Mouse (Mus musculus) erythroblast, adult 5-6 weeks (primary cell): ENCODE data around the gene Kcnh1. TPM values are rescaled to one million over a fixed set of nuclear protein-coding genes. Genes with fewer than 3 reads are reported as not detected.

ENCODE experiments used
- ATAC-seq: replicated peaks from 2 replicates; pipeline ENCODE4 v1.8.0; 2016; ENCODE audit warnings: moderate number of reproducible peaks, mild to moderate bottlenecking, moderate TSS enrichment, inconsistent platforms; ENCODE audit not compliant: poor library complexity, low FRiP score, severe bottlenecking
- total RNA-seq, 2 experiments: library from RNA; stranded (forward) in 1 of 2; stranded (reverse) in 1 of 2; fragments of 150-400 nt in 1 of 2; fragments of 200-764, 138-1000 nt in 1 of 2; gene quantifications; 2 replicates each; pipeline versions ENCODE4 v1.2.3 to v1.2.4; 2015 to 2017; ENCODE audit warnings: low replicate concordance in 2 of 2

Kcnh1 gene
- total RNA-seq, 2 experiments from 2014 or later: not detected

GRCm38 (mm10) chr1:192502016-192502415 lies 311.4 kb downstream of the Kcnh1 start:
- peak; percentile 85 for ATAC-seq

DNA sequence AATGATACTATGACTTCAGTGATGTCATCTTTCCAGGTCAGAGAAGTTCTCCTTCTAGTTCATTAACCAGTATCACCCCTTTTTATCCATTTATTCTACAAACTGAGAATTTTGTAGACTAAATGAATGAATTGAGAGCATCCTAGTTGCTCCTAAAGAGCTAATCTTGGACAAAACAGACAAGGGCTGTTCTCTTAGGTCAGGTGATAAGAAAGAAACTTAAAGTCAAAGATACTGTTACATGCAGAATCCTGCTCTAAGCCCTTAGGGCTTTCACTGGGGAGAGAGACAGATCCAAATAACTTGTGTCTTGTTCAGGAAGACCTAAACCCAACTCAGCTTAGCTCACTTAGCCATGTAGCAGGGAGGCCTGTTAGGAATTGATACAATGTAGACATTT lies 312.3 kb downstream of the Kcnh1 start:
- peak; percentile 53; the same call in 1 of the 2 replicates for ATAC-seq

- no peak for ATAC-seq
Observed at GRCm38 (mm10) chr1:192503651-192504050, 313.1 kb downstream of the Kcnh1 start.

DNA sequence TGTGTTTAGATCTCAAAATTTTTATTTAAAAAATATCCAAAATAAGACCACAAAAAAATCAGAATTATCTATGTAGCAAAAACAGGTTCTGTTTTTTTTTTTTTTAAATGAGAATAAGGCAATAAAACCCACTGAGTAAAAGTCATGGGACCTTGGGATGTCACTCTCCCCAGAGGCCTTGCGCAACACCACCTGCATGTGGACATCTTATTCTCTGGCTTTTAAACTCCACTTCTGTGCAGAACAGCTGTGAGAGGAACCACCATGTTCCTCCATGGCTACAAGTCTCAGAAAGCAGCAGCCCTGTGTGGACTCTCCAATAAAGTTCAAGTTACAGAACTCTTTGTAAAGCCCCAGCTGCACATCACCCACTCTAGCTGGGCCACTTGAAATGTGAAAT lies 322.2 kb downstream of the Kcnh1 start:
- no peak for ATAC-seq

DNA sequence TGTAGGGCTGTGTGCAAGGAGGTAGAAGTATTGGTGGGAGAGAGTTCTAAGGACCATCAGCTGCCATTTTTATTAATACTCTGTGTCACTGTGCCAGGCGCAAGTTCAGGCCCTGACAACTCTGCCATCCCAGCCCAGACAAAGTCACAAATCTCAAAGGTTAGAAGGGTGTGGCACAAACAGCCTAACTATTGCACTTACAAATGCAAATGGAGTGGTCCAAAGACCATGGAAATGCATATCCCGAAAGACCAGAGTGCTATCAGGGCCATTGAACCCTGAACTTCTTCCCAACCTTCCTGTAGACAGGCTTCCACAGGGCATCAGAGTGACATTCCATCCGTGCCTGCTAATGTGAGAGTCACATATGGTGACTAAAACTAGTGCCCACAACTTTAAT lies 324.8 kb downstream of the Kcnh1 start:
- no peak for ATAC-seq

GRCm38 (mm10) chr1:192519713-192520112 lies 329.1 kb downstream of the Kcnh1 start:
- ATAC-seq: no peak

DNA sequence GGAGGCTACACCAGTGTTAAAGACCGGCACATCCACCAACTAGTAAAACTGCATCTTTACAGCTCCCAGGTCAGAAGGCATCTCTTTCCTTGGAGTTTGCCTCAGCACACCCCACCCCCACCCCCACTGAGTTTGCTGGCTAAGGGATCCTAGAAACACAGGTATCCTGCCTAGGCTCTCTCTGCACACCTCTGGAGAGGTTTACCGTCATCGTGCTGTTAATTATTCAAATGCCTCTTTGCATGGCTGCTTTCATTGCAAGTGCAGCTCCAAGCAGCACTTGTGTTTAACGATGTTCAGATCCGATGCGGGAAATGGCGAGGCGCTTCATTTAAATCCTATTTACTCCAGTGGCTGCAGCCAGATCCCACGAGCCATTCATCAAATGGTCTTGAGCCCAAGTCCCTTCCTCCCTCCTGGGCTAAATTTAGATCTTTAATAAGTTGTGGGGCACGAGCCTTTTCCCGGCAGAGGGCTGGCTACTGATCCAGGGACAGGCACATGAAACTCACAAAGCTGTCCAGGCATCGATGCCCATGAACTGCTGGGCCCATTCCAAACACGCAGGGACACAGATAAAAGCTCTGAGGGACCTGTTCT lies 330.4 kb downstream of the Kcnh1 start:
- ATAC-seq: no peak

- ATAC-seq: no peak
Observed at GRCm38 (mm10) chr1:192522376-192523178, 332.0 kb downstream of the Kcnh1 start.

GRCm38 (mm10) chr1:192525711-192526350 lies 335.3 kb downstream of the Kcnh1 start:
- ATAC-seq: no peak

GRCm38 (mm10) chr1:192531490-192532146 lies 341.0 kb downstream of the Kcnh1 start:
- ATAC-seq: no peak

DNA sequence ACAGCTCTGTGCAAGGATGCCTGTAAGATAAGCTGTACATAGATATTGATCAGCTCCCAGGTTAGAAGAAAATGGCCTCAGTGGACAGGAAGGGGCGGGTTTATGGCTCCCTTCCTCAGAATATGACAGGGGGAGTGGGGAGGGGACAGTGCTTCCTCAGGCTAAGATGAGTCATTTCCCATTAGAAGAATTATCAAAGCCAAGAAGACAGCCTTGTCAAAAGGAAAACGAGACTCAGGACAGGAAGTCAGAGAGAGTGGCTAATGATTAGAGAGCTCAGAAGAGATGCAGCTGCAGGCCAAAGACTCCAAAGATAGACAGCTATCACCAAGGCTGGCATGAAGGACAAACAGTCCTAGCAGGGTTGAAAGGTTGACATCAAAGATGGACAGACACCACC lies 341.6 kb downstream of the Kcnh1 start:
- ATAC-seq: no peak

- ATAC-seq: no peak
Observed at GRCm38 (mm10) chr1:192533016-192533415, 342.4 kb downstream of the Kcnh1 start.

DNA sequence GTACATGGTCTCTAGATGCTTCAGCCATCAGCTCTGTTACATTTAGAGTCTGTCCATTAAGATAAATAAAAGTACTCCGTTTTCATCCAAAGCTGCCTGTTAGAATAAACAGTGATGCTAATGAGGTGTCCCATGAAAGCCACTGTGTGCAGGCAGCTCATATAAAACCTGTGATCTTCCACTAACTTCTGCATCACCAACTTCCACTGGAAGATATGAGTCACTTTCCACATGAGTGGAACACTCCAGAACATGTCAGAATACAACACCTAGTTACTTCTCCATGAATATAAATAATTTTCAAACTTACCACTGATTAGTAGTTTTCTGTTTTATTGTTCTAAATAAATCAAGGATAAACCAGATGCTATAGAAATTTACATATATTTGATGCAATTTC lies 345.9 kb downstream of the Kcnh1 start:
- ATAC-seq: no peak

DNA sequence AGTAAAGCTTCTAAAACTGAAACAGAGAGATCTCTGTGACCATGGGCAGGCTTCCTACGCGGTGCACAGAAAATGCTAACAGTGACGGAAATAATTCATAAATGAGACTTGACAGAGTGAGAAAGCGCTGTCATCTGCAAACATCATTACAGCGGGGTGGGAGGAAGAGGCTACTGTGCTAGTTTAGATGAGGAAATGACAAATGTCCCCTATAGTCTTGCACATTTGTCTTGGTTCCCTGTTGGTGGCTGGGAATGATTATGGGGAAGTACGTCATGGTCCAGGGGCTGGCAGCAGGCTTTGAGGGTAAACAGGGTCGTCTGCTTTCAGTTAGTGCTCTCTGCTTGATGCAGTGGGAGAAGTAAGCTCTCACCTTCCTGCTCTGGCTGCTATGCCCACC lies 346.6 kb downstream of the Kcnh1 start:
- no peak for ATAC-seq

DNA sequence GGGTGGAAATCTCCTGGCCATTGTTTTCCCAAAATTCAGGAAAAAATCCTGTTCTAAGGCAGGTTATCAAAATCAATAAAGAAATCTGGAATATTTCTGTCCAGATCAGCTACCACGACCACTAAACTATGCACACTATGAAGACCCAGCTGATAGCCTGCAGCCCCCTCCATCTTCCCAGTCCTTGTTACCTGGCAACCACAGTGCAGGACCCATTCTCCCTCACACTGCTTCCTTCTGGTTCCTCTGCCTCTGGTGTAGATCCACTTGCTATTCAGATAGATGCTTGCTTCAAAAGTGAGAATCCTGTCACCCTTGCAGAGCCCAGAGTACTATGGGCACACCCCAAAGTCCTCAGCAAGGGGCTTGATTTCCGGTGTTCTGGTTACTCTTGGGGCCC lies 351.5 kb downstream of the Kcnh1 start:
- no peak for ATAC-seq

GRCm38 (mm10) chr1:192543686-192544085 lies 353.1 kb downstream of the Kcnh1 start:
- no peak for ATAC-seq

GRCm38 (mm10) chr1:192544091-192544490 lies 353.5 kb downstream of the Kcnh1 start:
- ATAC-seq: no peak

DNA sequence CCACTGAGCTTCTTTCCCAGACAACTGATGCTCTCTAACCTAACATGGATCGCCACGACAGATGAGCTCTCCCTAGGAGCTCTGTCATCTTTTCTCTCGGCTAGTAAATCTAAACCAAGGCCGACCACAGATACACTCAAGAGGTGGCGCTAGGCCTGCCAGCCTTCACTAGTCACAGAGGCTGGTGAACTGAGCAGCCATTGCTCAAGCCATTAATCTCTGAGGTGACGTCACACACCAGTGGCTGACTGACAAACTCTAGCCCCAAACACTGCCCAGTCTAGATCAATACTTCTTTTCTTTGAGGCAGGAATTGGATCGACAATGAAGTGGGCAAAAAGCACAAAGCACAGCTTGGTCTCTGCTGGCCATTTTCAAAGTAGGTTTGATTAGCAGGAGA lies 354.3 kb downstream of the Kcnh1 start:
- ATAC-seq: no peak

GRCm38 (mm10) chr1:192546843-192547242 lies 356.3 kb downstream of the Kcnh1 start:
- ATAC-seq: no peak

DNA sequence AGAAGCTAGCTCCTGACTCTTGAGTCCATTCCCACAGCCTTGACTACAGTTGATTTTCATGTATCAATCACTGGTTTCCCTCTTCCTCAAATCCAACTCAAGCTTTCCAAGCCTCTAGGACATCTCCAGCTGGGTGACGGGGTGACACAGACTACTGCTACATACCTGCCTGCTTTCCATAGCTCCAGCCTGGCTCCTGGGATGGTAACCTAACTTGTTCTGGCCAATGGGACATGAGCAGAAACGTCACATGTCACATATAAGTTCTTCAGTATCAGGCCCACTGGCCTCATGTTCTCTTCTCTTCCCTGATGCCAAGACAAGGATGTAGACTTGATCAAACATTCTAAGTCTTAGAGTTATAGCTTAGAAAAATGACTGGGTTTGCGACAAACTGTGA lies 360.0 kb downstream of the Kcnh1 start:
- no peak for ATAC-seq

GRCm38 (mm10) chr1:192555516-192555915 lies 364.9 kb downstream of the Kcnh1 start:
- no peak for ATAC-seq
